Mouse (Mus musculus) kidney, adult 2 months (tissue): ENCODE measurements around the gene Prrc2a. TPM values are rescaled to one million over a fixed set of nuclear protein-coding genes. Genes with fewer than 3 reads are reported as not detected.

Experiments
- DNase-seq: peaks from one replicate; pipeline ENCODE4 v3.0.0; 2021
- H3K27ac ChIP-seq: fragments of 200-500 bp; 2 replicates; pipeline ENCODE4 v1.5.1; 2012; ENCODE audit warnings: low read depth, low read length, control low read depth, inconsistent platforms; ENCODE audit not compliant: insufficient read depth
- H3K27me3 ChIP-seq: fragments of 200-500 bp; replicated peaks from 2 replicates; pipeline ENCODE4 v1.6.1; 2012; ENCODE audit warnings: mild to moderate bottlenecking, moderate library complexity, low read length, inconsistent platforms; ENCODE audit not compliant: control insufficient read depth, insufficient read depth
- H3K36me3 ChIP-seq: fragments of 200-500 bp; 2 replicates; pipeline ENCODE4 v1.6.1; 2012; ENCODE audit warnings: mild to moderate bottlenecking, moderate library complexity, low read length, inconsistent platforms; ENCODE audit not compliant: control insufficient read depth, insufficient read depth
- H3K4me1 ChIP-seq: fragments of 200-500 bp; 2 replicates; pipeline ENCODE4 v1.6.1; 2011; ENCODE audit warnings: low read length; ENCODE audit not compliant: control insufficient read depth, insufficient read depth
- H3K4me3 ChIP-seq: fragments of 200-500 bp; 2 replicates; pipeline ENCODE4 v1.5.1; 2011; ENCODE audit warnings: mild to moderate bottlenecking, low read depth, low read length, control low read depth; ENCODE audit not compliant: insufficient read depth
- CTCF ChIP-seq: fragments of 200-500 bp; conservative IDR thresholded peaks from 2 replicates; pipeline ENCODE4 v1.5.1; 2011; ENCODE audit warnings: low read depth, mild to moderate bottlenecking, control low read depth, low read length, moderate library complexity, mixed read lengths; ENCODE audit not compliant: insufficient read depth, insufficient read length
- POLR2A ChIP-seq: fragments of 200-500 bp; IDR thresholded peaks from one replicate; pipeline ENCODE4 v1.6.1; 2011; ENCODE audit warnings: low read depth, low read length, control low read depth
- WGBS: fragments of 180-500 bp; shearing (Covaris S2); methylation state at CpG from one replicate; pipeline ENCODE4 v1.1.7; 2018; 5-methylcytosine and 5-hydroxymethylcytosine counted together
- polyA plus RNA-seq: library from polyadenylated mRNA; depleted of rRNA; stranded (reverse); fragments of >200 nt; gene quantifications from 2 replicates; pipeline ENCODE4 v1.2.3, GENCODE M21; 2012

The Prrc2a gene
- polyA plus RNA-seq, 1 experiment = 237 TPM

DNA sequence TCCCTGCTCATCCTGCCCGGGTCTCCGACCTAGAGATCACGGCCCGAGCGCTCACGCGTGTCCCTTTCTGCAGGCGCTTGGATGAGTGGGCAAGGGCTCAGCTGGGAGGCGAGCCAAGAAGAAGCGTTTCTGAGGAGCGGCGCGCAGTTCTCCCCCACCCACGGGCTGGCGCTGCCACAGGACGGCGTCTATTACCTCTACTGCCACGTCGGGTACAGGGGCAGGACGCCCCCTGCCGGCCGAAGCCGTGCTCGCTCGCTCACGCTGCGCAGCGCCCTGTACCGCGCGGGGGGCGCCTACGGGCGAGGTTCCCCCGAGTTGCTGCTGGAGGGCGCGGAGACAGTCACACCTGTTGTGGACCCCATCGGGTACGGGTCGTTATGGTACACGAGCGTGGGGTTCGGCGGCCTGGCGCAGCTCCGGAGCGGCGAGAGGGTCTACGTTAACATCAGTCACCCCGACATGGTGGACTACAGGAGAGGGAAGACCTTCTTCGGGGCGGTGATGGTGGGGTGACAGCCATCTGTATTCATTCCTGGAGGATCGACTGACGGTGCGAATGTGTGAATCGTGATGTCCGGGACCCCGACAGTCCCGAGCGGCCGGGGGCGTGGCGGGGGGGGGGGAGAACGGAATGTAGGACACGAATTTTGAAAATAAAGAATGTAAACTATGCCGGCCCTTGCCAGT lies 31.1 kb upstream of the Prrc2a start:
- no peaks in the 10 kb centered on the region for H3K36me3 ChIP-seq
- H3K27ac ChIP-seq = no peak overlapping the region
- H3K27me3 ChIP-seq = no peaks in the 10 kb centered on the region
- TF ChIP-seq CTCF (peak; percentile 82), POLR2A (no peak)
- H3K4me3 ChIP-seq = peak overlapping the region; percentile 54
- WGBS = 1% methylated on average over 66 of the region's 66 CpGs
- no peaks in the 10 kb centered on the region for H3K4me1 ChIP-seq
- peak; percentile 76 for DNase-seq

DNA sequence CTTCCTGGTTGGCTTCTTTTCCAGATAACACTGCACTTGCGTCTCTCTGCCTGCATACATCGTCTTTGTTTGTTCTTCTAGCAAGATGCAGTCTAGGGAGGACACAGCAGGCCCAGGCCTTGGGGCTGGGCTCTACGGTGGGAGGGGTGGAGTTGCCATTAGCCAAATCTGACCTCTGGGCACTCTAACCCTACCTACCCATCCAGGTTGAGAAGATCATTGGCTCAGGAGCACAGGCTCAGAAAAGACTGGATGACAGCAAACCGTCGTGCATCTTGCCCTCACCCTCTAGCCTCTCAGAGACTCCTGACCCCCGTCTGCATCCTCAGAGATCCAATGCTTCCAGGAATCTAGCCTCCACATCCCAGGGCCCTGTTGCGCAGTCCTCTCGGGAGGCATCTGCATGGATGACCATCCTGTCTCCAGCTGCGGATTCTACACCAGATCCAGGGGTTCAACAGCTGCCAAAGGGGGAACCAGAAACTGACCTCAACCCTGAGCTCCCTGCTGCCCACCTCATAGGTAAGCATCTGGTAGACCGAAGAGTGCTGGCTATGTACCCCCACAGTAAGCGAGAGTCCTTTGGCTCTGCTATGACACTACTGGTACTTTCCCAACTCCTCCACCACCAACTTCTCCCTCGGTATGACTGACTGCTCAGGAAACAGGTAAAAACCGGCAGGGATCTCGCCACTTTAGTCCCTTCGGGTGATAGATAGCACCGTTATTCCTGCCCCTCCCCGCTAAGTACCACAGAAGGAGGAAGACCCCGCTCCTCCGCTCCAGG lies 30.3 kb upstream of the Prrc2a start:
- Histone ChIP-seq H3K4me3 (peak overlapping the region; percentile 54), H3K4me1 (no peaks in the 10 kb centered on the region), H3K27ac (no peak overlapping the region), H3K27me3 (no peaks in the 10 kb centered on the region), H3K36me3 (no peaks in the 10 kb centered on the region)
- DNase-seq = no peak
- TF ChIP-seq CTCF (no peak), POLR2A (no peak)
- 46% methylated on average over 19 of the region's 19 CpGs for WGBS

DNA sequence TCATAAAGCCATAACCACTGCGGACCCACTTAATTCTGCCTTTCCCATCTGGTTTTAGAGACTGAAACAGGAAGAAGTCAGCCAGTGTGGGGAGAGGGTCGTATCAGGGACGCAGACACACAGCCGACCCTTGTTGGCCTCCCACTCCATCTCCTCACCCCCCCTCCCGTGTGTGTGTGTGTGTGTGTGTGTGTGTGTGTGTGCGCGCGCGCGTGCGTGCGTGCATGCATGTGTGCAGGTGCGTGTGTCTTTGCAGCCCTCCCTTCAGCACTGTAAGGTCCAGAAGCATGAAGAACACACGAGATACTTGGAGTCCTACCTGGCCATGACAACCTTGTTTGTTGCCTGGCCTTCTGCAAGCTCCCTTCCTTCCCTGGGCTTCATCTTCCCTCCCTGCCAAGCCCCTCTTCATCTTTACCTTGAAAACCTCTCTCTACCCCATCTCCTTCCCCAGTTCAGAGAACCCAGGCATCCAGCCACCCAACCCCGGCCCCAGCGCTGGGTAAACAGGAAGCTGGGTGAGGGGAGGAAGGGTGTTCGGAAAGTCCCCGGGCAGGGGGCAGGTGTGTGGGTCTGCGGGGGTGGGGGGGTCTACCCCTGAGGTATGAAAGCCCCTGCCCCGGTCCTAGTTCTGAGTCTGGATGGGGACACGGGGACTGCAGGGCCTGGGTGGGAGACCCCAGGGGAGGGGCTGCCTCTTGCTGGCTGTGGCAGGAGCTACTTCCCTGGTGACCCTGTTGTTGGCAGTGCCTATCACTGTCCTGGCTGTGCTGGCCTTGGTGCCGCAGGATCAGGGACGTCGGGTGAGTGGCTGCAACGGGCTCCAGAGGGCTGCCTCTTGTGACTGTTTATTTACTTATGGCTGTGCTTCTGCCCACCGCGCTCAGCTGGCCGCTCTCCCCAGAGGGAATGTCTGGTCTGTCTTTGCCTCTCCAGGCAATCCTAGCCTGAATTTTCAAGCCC lies 29.5 kb upstream of the Prrc2a start, which contains the start of gene Ltb:
TSS of gene Ltb (plus strand) at position 559 of the 963 bp plus-strand sequence.
- TF ChIP-seq POLR2A (no peak), CTCF (no peak)
- Histone ChIP-seq H3K4me1 (no peaks in the 10 kb centered on the region), H3K27me3 (no peaks in the 10 kb centered on the region), H3K27ac (no peak within 1 kb of the TSS), H3K36me3 (no peaks in the 10 kb centered on the region), H3K4me3 (no peak within 1 kb of the TSS)
- DNase-seq = no peak
- 63% methylated on average over 28 of the region's 28 CpGs for WGBS

DNA sequence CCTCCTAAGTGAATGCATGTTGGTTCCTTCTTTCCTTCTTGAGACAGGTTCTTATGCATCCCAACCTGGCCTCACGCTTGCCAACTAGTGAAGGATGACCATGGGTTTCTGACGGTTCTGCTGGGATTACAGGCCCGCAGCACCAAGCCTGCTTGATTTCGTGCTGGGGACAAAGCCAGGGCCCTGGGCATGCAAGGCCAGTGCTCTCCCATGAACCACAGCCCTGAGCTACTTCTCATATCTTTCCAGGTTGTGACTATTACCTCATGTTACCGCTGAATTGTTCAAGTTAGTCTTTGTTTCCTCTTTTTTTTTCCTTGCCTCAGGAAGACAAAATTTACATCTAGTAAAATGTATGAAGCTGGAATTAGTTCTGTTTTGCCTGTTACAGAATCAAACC lies 28.2 kb upstream of the Prrc2a start:
- Histone ChIP-seq H3K4me3 (no peak overlapping the region), H3K27ac (no peak overlapping the region), H3K4me1 (no peaks in the 10 kb centered on the region), H3K27me3 (no peaks in the 10 kb centered on the region), H3K36me3 (no peaks in the 10 kb centered on the region)
- DNase-seq = no peak
- TF ChIP-seq POLR2A = no peak
- 81% methylated on average over 5 of the region's 5 CpGs for WGBS

DNA sequence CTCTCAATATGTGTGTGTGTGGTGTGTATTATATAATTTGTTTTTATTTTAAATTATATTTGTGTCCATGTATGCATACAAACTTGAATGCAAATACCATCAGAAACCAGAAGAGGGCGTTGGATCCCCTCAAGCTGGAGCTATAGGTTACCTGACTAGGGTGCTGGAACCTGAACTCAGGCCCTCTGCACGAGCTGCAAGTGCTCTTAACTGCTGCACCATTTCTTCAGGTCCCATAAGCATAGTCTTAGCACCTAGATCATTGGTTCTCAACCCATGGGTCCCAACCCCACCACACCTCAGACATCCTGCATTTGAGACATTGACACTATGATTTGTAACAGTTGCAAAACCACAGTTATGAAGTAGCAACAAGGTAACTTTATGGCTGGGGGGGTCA lies 27.0 kb upstream of the Prrc2a start:
- no peaks in the 10 kb centered on the region for H3K36me3 ChIP-seq
- 74% methylated on average over 2 of the region's 2 CpGs for WGBS
- TF ChIP-seq CTCF = no peak
- TF ChIP-seq POLR2A = no peak
- DNase-seq = no peak
- H3K4me3 ChIP-seq = no peak overlapping the region
- H3K27ac ChIP-seq = no peak overlapping the region
- no peaks in the 10 kb centered on the region for H3K27me3 ChIP-seq
- H3K4me1 ChIP-seq = no peaks in the 10 kb centered on the region

DNA sequence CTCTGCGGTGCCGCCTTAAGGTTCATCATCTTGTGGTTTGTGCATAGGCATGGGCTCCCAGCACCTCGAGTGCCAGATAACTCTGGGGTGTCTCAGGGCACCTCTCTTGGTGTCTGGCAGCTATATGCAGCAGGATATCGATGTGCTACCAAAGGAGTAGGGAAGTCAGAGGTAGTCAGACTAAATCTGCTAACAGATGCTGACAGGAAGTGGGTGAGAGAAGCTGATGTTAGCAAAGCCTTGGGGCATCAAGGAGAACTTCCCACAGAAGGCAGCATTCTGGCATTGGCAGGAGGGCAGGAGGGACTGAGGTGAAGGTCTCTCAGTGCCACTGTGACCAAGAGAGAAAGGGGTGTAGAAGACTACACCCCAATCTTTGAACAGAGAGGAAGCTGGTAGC lies 25.4 kb upstream of the Prrc2a start:
- H3K4me3 ChIP-seq = no peak overlapping the region
- H3K36me3 ChIP-seq = no peaks in the 10 kb centered on the region
- H3K4me1 ChIP-seq = no peaks in the 10 kb centered on the region
- TF ChIP-seq CTCF (no peak), POLR2A (no peak)
- no peak for DNase-seq
- no peak overlapping the region for H3K27ac ChIP-seq
- H3K27me3 ChIP-seq = no peaks in the 10 kb centered on the region
- WGBS = 80% methylated on average over 4 of the region's 4 CpGs
